Mouse (Mus musculus) brown adipose tissue, adult 24 weeks (tissue): ENCODE data around the gene Srek1ip1. TPM values are rescaled to one million over a fixed set of nuclear protein-coding genes. Genes with fewer than 3 reads are reported as not detected.

Experiments used
- H3K27ac ChIP-seq: fragments of 200-500 bp; replicated peaks from 2 replicates; pipeline ENCODE4 v1.5.1; 2012; ENCODE audit warnings: low read depth, mild to moderate bottlenecking, low read length
- H3K4me1 ChIP-seq: fragments of 200-500 bp; 2 replicates; pipeline ENCODE4 v1.6.1; 2012; ENCODE audit warnings: low read length, mixed read lengths; ENCODE audit not compliant: control insufficient read depth, insufficient read depth, insufficient read length
- H3K4me3 ChIP-seq: fragments of 200-500 bp; 2 replicates; pipeline ENCODE4 v1.5.1; 2012; ENCODE audit warnings: low read depth, mild to moderate bottlenecking, low read length, moderate library complexity; ENCODE audit not compliant: insufficient read depth
- polyA plus RNA-seq: library from polyadenylated mRNA; stranded (reverse); fragments of >200 nt; gene quantifications from 2 replicates; pipeline ENCODE4 v1.2.4, GENCODE M21; 2012; ENCODE audit not compliant: missing spikeins, insufficient read depth, insufficient read length

The Srek1ip1 gene
- polyA plus RNA-seq, 1 experiment = 31.2 TPM

- peaks cover 10% of the 10 kb centered on the region for H3K4me1 ChIP-seq
- peak overlapping the region; percentile 84 for H3K27ac ChIP-seq
- peak overlapping the region; percentile 84 for H3K4me3 ChIP-seq
Observed at GRCm38 (mm10) chr13:104817696-104818095, 25.4 kb downstream of the Srek1ip1 start.

- Histone ChIP-seq H3K4me3 (no peak overlapping the region), H3K27ac (no peak overlapping the region), H3K4me1 (peaks cover 7% of the 10 kb centered on the region; the same call in 1 of the 2 replicates)
Observed at GRCm38 (mm10) chr13:104821192-104821591, 28.9 kb downstream of the Srek1ip1 start.

- Histone ChIP-seq H3K4me1 (peaks cover 7% of the 10 kb centered on the region; the same call in 1 of the 2 replicates), H3K4me3 (no peak overlapping the region), H3K27ac (no peak overlapping the region)
Observed at GRCm38 (mm10) chr13:104821908-104822307, 29.6 kb downstream of the Srek1ip1 start.

GRCm38 (mm10) chr13:104822411-104822838 is 30.1 kb downstream of the Srek1ip1 start:
- no peak overlapping the region for H3K27ac ChIP-seq
- H3K4me1 ChIP-seq = peaks cover 7% of the 10 kb centered on the region; the same call in 1 of the 2 replicates
- H3K4me3 ChIP-seq = no peak overlapping the region

- Histone ChIP-seq H3K4me3 (no peak overlapping the region), H3K4me1 (no peaks in the 10 kb centered on the region)
Observed at GRCm38 (mm10) chr13:104825470-104825869, 33.2 kb downstream of the Srek1ip1 start.

GRCm38 (mm10) chr13:104832811-104833210 is 40.5 kb downstream of the Srek1ip1 start:
- no peaks in the 10 kb centered on the region for H3K4me1 ChIP-seq

More at GRCm38 (mm10) chr13:104825470-104825869, 33.2 kb downstream of the Srek1ip1 start:
- H3K27ac ChIP-seq = no peak overlapping the region

GRCm38 (mm10) chr13:104837628-104838027 is 45.3 kb downstream of the Srek1ip1 start:
- Histone ChIP-seq H3K4me1 (no peaks in the 10 kb centered on the region), H3K27ac (no peak overlapping the region), H3K4me3 (no peak overlapping the region)

More at GRCm38 (mm10) chr13:104832811-104833210, 40.5 kb downstream of the Srek1ip1 start:
- Histone ChIP-seq H3K4me3 (no peak overlapping the region), H3K27ac (no peak overlapping the region)

- no peak overlapping the region for H3K4me3 ChIP-seq
- H3K4me1 ChIP-seq = no peaks in the 10 kb centered on the region
Observed at GRCm38 (mm10) chr13:104841937-104842336, 49.7 kb downstream of the Srek1ip1 start.

GRCm38 (mm10) chr13:104843295-104844089 is 51.2 kb downstream of the Srek1ip1 start:
- Histone ChIP-seq H3K4me3 (no peak overlapping the region), H3K27ac (no peak overlapping the region), H3K4me1 (no peaks in the 10 kb centered on the region)

More at GRCm38 (mm10) chr13:104841937-104842336, 49.7 kb downstream of the Srek1ip1 start:
- H3K27ac ChIP-seq = no peak overlapping the region

- Histone ChIP-seq H3K4me1 (no peaks in the 10 kb centered on the region), H3K27ac (no peak overlapping the region), H3K4me3 (no peak overlapping the region)
Observed at GRCm38 (mm10) chr13:104853645-104854044, 61.4 kb downstream of the Srek1ip1 start.

- Histone ChIP-seq H3K4me1 (peaks cover 5% of the 10 kb centered on the region; the same call in 1 of the 2 replicates), H3K27ac (no peak within 1 kb of the TSS)
Observed at GRCm38 (mm10) chr13:104863127-104863979, 71.1 kb downstream of the Srek1ip1 start, which contains the start of gene Shisal2b. TSS of gene Shisal2b (minus strand) at chr13:104863893.

GRCm38 (mm10) chr13:104866726-104867125 is 74.4 kb downstream of the Srek1ip1 start:
- Histone ChIP-seq H3K4me3 (no peak overlapping the region), H3K4me1 (peaks cover 5% of the 10 kb centered on the region; the same call in 1 of the 2 replicates), H3K27ac (no peak overlapping the region)

More at GRCm38 (mm10) chr13:104863127-104863979, 71.1 kb downstream of the Srek1ip1 start, which contains the start of gene Shisal2b:
- peak within 1 kb of the TSS; percentile 52 for H3K4me3 ChIP-seq

GRCm38 (mm10) chr13:104869907-104870306 is 77.6 kb downstream of the Srek1ip1 start:
- no peak overlapping the region for H3K4me3 ChIP-seq
- no peak overlapping the region for H3K27ac ChIP-seq
- no peaks in the 10 kb centered on the region for H3K4me1 ChIP-seq

- no peak overlapping the region for H3K27ac ChIP-seq
- H3K4me3 ChIP-seq = no peak overlapping the region
- H3K4me1 ChIP-seq = no peaks in the 10 kb centered on the region
Observed at GRCm38 (mm10) chr13:104878508-104878907, 86.2 kb downstream of the Srek1ip1 start.
